Mouse (Mus musculus) embryonic facial prominence, embryonic 11.5 days (tissue): ENCODE measurements around the gene Olfr31. TPM values are rescaled to one million over a fixed set of nuclear protein-coding genes. Genes with fewer than 3 reads are reported as not detected.
A peak's percentile ranks its signal among the peaks of the same experiment; 100 is the strongest.

Experiments used
- ATAC-seq: fragments of 200-750 bp; cut with Nextera tagmentation; replicated peaks from 2 replicates; pipeline ENCODE4 v1.8.0; 2017; ENCODE audit warnings: low read depth; ENCODE audit not compliant: insufficient number of reproducible peaks, low FRiP score, low TSS enrichment
- DNase-seq: peaks from one replicate; pipeline ENCODE4 v3.0.0-alpha.2; 2015; ENCODE audit warnings: low spot score
- H3K27ac ChIP-seq: fragments of 300-500 bp; sonication (generic); replicated peaks from 2 replicates; pipeline ENCODE4 v1.5.1; 2014; ENCODE audit warnings: mild to moderate bottlenecking, low read depth, low read length, control low read depth
- H3K27me3 ChIP-seq: fragments of 300-500 bp; sonication (generic); 2 replicates; pipeline ENCODE4 v1.6.1; 2014; ENCODE audit warnings: mild to moderate bottlenecking, low read length, moderate library complexity, mixed read lengths; ENCODE audit not compliant: control insufficient read depth, insufficient read depth
- H3K36me3 ChIP-seq: fragments of 300-500 bp; sonication (generic); replicated peaks from 2 replicates; pipeline ENCODE4 v1.6.1; 2014; ENCODE audit warnings: low read depth, mild to moderate bottlenecking, low read length, moderate library complexity, mixed read lengths; ENCODE audit not compliant: control insufficient read depth, insufficient read depth
- H3K4me1 ChIP-seq: fragments of 300-500 bp; sonication (generic); 2 replicates; pipeline ENCODE4 v1.6.1; 2014; ENCODE audit warnings: low read length, mixed read lengths; ENCODE audit not compliant: control insufficient read depth, insufficient read depth
- H3K4me2 ChIP-seq: fragments of 300-500 bp; sonication (generic); 2 replicates; pipeline ENCODE4 v1.6.1; 2014; ENCODE audit warnings: low read depth, mild to moderate bottlenecking, control low read depth, low read length, moderate library complexity
- H3K4me3 ChIP-seq: fragments of 300-500 bp; sonication (generic); 2 replicates; pipeline ENCODE4 v1.5.1; 2014; ENCODE audit warnings: low read depth, low read length, control low read depth
- H3K9ac ChIP-seq: fragments of 300-500 bp; sonication (generic); replicated peaks from 2 replicates; pipeline ENCODE4 v1.6.1; 2014; ENCODE audit warnings: mild to moderate bottlenecking, control low read depth, low read length
- H3K9me3 ChIP-seq: fragments of 300-500 bp; sonication (generic); replicated peaks from 2 replicates; pipeline ENCODE4 v1.6.1; 2016; ENCODE audit warnings: mild to moderate bottlenecking, low read length, inconsistent platforms, mixed read lengths; ENCODE audit not compliant: control insufficient read depth
- WGBS: fragments of 180-500 bp; shearing (Covaris S2); extraction: QIAGEN DNeasy Blood & Tissue Kit; methylation state at CpG from one replicate; pipeline ENCODE4 v1.1.7; 2014; 5-methylcytosine and 5-hydroxymethylcytosine counted together
- polyA plus RNA-seq: library from polyadenylated mRNA; unstranded; fragments of >200 nt; fragmentation: Nextera tagmentation; extraction: Ambion mirVana; gene quantifications from 2 replicates; pipeline ENCODE4 v1.2.1, GENCODE M21; 2014

The Olfr31 gene
- polyA plus RNA-seq, 1 experiment from 2014 or later, result not detected

GRCm38 (mm10) chr14:14347151-14347835 lies 24.7 kb downstream of the Olfr31 start:
- peaks cover 14% of the 10 kb centered on the region for H3K9me3 ChIP-seq
- WGBS, result 79% methylated on average over 17 of the region's 17 CpGs
- no peaks in the 10 kb centered on the region for H3K27me3 ChIP-seq
- H3K27ac ChIP-seq, result no peak overlapping the region
- H3K9ac ChIP-seq, result no peak overlapping the region
- H3K36me3 ChIP-seq, result no peaks in the 10 kb centered on the region
- H3K4me1 ChIP-seq, result no peaks in the 10 kb centered on the region
- ATAC-seq (peak; percentile 8; the same call in 1 of the 2 replicates), DNase-seq (peak; percentile 25)
- no peak overlapping the region; the same call in 1 of the 2 replicates for H3K4me2 ChIP-seq
- peak overlapping the region; percentile 63; the same call in 1 of the 2 replicates for H3K4me3 ChIP-seq

GRCm38 (mm10) chr14:14347836-14348621 lies 25.4 kb downstream of the Olfr31 start:
- Histone ChIP-seq H3K9ac (no peak overlapping the region), H3K9me3 (peaks cover 14% of the 10 kb centered on the region), H3K36me3 (no peaks in the 10 kb centered on the region), H3K27ac (no peak overlapping the region), H3K4me2 (no peak overlapping the region), H3K27me3 (no peaks in the 10 kb centered on the region), H3K4me3 (no peak overlapping the region), H3K4me1 (no peaks in the 10 kb centered on the region)
- ATAC-seq (no peak), DNase-seq (peak; percentile 3)
- 92% methylated on average over 13 of the region's 14 CpGs for whole genome bisulfite sequencing

- DNase-seq (peak; percentile 2), ATAC-seq (no peak)
- WGBS, result 94% methylated on average over 25 of the region's 26 CpGs
- Histone ChIP-seq H3K9ac (no peak overlapping the region), H3K36me3 (no peaks in the 10 kb centered on the region), H3K27ac (no peak overlapping the region), H3K4me1 (no peaks in the 10 kb centered on the region), H3K9me3 (peaks cover 14% of the 10 kb centered on the region), H3K4me3 (no peak overlapping the region), H3K4me2 (no peak overlapping the region), H3K27me3 (no peaks in the 10 kb centered on the region)
These were observed 26.2 kb downstream of the Olfr31 start for GRCm38 (mm10) chr14:14348674-14349401.

GRCm38 (mm10) chr14:14349485-14350262 lies 27.0 kb downstream of the Olfr31 start:
- WGBS, result 97% methylated on average over 20 of the region's 20 CpGs
- DNase-seq (peak; percentile 20), ATAC-seq (no peak)
- Histone ChIP-seq H3K4me3 (no peak overlapping the region), H3K4me1 (no peaks in the 10 kb centered on the region), H3K36me3 (no peaks in the 10 kb centered on the region), H3K27ac (no peak overlapping the region), H3K9me3 (peaks cover 14% of the 10 kb centered on the region), H3K27me3 (no peaks in the 10 kb centered on the region), H3K9ac (no peak overlapping the region), H3K4me2 (no peak overlapping the region)

GRCm38 (mm10) chr14:14350263-14351147 lies 27.9 kb downstream of the Olfr31 start:
- Histone ChIP-seq H3K9me3 (peaks cover 14% of the 10 kb centered on the region), H3K27me3 (no peaks in the 10 kb centered on the region), H3K36me3 (no peaks in the 10 kb centered on the region), H3K9ac (no peak overlapping the region), H3K4me1 (no peaks in the 10 kb centered on the region), H3K27ac (no peak overlapping the region), H3K4me2 (no peak overlapping the region), H3K4me3 (no peak overlapping the region)
- no peak for DNase-seq
- WGBS, result 94% methylated on average over 29 of the region's 29 CpGs
- no peak for ATAC-seq

GRCm38 (mm10) chr14:14351148-14351455 lies 28.5 kb downstream of the Olfr31 start:
- Histone ChIP-seq H3K4me1 (no peaks in the 10 kb centered on the region), H3K27ac (no peak overlapping the region), H3K4me3 (no peak overlapping the region), H3K27me3 (no peaks in the 10 kb centered on the region), H3K9me3 (peaks cover 14% of the 10 kb centered on the region), H3K36me3 (no peaks in the 10 kb centered on the region), H3K4me2 (no peak overlapping the region), H3K9ac (no peak overlapping the region)
- ATAC-seq, result no peak
- WGBS, result 95% methylated on average over 7 of the region's 7 CpGs
- peak; percentile 0 for DNase-seq
